Mouse (Mus musculus): Measurements from ENCODE around the gene Mccc1.

DNA sequence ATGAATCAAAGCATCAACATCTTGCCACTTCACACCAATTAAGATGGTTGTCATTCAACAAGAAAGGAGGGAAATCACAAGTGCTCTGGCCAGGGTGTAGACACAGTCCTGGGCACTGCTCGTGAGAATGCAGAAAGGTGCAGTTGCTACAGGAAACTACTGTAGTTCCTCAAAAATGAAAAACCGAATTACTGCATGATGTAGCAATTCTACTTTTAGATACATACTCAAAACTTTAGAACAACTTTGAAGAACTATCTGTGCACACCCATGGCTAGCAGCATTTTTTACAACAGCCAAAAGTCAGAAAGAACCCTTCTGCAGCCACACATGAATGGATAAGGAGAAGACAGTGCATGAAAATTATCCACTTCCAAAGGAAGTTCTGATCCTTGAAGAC is 34.0 kb downstream of the Mccc1 start:
- TF ChIP-seq CTCF (IDR thresholded peaks at IDR 0.05), result no peak
- no peak for TF ChIP-seq EP300 (IDR thresholded peaks at IDR 0.05)

All from lung, postnatal 0 days (tissue).